Mouse (Mus musculus) fibroblast of lung, adult 2 months (primary cell): ENCODE results near the gene Liph.
"Not testable (repeated sequence)": the region's sequence is repeated elsewhere in the genome, so short reads cannot be mapped to it uniquely, and the experiment has no call there.

Source experiments
- DNase-seq: peaks from one replicate; pipeline ENCODE4 v3.0.0-alpha.2; 2011; ENCODE audit warnings: low read depth

Gene Liph

GRCm38 (mm10) chr16:21976203-21976602 is 19.3 kb downstream of the Liph start:
- DNase-seq: peak; percentile 69

- no peak for DNase-seq
Observed at GRCm38 (mm10) chr16:21971446-21971845, 24.0 kb downstream of the Liph start.

- DNase-seq: no peak
Observed at GRCm38 (mm10) chr16:21970536-21970935, 24.9 kb downstream of the Liph start.

- DNase-seq: no peak
Observed at GRCm38 (mm10) chr16:21969874-21970273, 25.6 kb downstream of the Liph start.

- no peak for DNase-seq
Observed at GRCm38 (mm10) chr16:21965576-21965975, 29.9 kb downstream of the Liph start.

GRCm38 (mm10) chr16:21955591-21955990 is 39.9 kb downstream of the Liph start:
- DNase-seq: no peak

GRCm38 (mm10) chr16:21946761-21947715 is 48.4 kb downstream of the Liph start, which contains the start of gene Tmem41a:
Gene Tmem41a, minus strand, starts transcription at chr16:21947552.
- peak; percentile 57 for DNase-seq

- no peak for DNase-seq
Observed at GRCm38 (mm10) chr16:21928471-21928870, 67.0 kb downstream of the Liph start.

- no peak for DNase-seq
Observed at GRCm38 (mm10) chr16:21916681-21917080, 78.8 kb downstream of the Liph start.

GRCm38 (mm10) chr16:21913347-21913746 is 82.1 kb downstream of the Liph start:
- no peak for DNase-seq

- DNase-seq: not testable (repeated sequence)
Observed at GRCm38 (mm10) chr16:21908906-21909305, 86.6 kb downstream of the Liph start.

GRCm38 (mm10) chr16:21906902-21907301 is 88.6 kb downstream of the Liph start:
- DNase-seq: no peak

- no peak for DNase-seq
Observed at GRCm38 (mm10) chr16:21905996-21906395, 89.5 kb downstream of the Liph start.

GRCm38 (mm10) chr16:21904636-21905035 is 90.8 kb downstream of the Liph start:
- no peak for DNase-seq
